Mouse (Mus musculus) kidney, postnatal 36 days (tissue): ENCODE results near the gene Olfr552.
"Not testable (repeated sequence)": the region's sequence is repeated elsewhere in the genome, so short reads cannot be mapped to it uniquely, and the experiment has no call there.

Experiments used
- DNase-seq, 2 experiments: peaks; one replicate each; pipeline ENCODE4 v3.0.0; 2021 to 2022; ENCODE audit warnings: mixed read lengths in 2 of 2

Olfr552 gene

GRCm38 (mm10) chr7:102597378-102598031, at the start of gene Olfr552:
TSS of gene Olfr552 (plus strand) at chr7:102597770.
- no peak for DNase-seq

GRCm38 (mm10) chr7:102549570-102549969, 48.0 kb upstream of the Olfr552 start, which contains the start of gene Olfr549:
TSS of gene Olfr549 (plus strand) at chr7:102549870.
- no peak for DNase-seq

GRCm38 (mm10) chr7:102553279-102553678, 44.3 kb upstream of the Olfr552 start:
- DNase-seq, result no peak

GRCm38 (mm10) chr7:102564999-102565997, 32.3 kb upstream of the Olfr552 start, which contains the start of gene Trim21:
TSS of gene Trim21 (minus strand) at chr7:102565486.
- peak; percentile 95 to 96 for DNase-seq

GRCm38 (mm10) chr7:102566219-102566618, 31.4 kb upstream of the Olfr552 start:
- DNase-seq, result no peak

- no peak for DNase-seq
Observed at GRCm38 (mm10) chr7:102571142-102571541, 26.4 kb upstream of the Olfr552 start, which contains the start of gene Olfr550. TSS of gene Olfr550 (plus strand) at chr7:102571442.

- no peak for DNase-seq
Observed at GRCm38 (mm10) chr7:102573174-102573830, 24.3 kb upstream of the Olfr552 start.

- DNase-seq, result no peak
Observed at GRCm38 (mm10) chr7:102575998-102576397, 21.6 kb upstream of the Olfr552 start.

- DNase-seq, result no peak
Observed at GRCm38 (mm10) chr7:102591786-102592185, 5.8 kb upstream of the Olfr552 start, which contains the start of gene Olfr551. TSS of gene Olfr551 (minus strand) at chr7:102591886.

GRCm38 (mm10) chr7:102618118-102618517, 20.5 kb downstream of the Olfr552 start, which contains the start of gene Olfr553:
TSS of gene Olfr553 (minus strand) at chr7:102618218.
- DNase-seq, result no peak

- no peak for DNase-seq
Observed at GRCm38 (mm10) chr7:102619608-102620007, 22.0 kb downstream of the Olfr552 start.

- not testable (repeated sequence) for DNase-seq
Observed at GRCm38 (mm10) chr7:102620368-102620767, 22.8 kb downstream of the Olfr552 start.

- DNase-seq, result peak; percentile 58 to 74
Observed at GRCm38 (mm10) chr7:102636665-102637064, 39.1 kb downstream of the Olfr552 start.

- DNase-seq, result no peak
Observed at GRCm38 (mm10) chr7:102638132-102638531, 40.6 kb downstream of the Olfr552 start, which contains the start of gene Olfr554. TSS of gene Olfr554 (plus strand) at chr7:102638432.

GRCm38 (mm10) chr7:102644945-102645344, 47.4 kb downstream of the Olfr552 start:
- not testable (repeated sequence) for DNase-seq
